Mouse (Mus musculus): Measurements from ENCODE around the gene Btaf1. TPM values are rescaled to one million over a fixed set of nuclear protein-coding genes. Genes with fewer than 3 reads are reported as not detected.

Gene Btaf1
- polyA plus RNA-seq, 1 experiment from 2014 or later, result 16.2 TPM

DNA sequence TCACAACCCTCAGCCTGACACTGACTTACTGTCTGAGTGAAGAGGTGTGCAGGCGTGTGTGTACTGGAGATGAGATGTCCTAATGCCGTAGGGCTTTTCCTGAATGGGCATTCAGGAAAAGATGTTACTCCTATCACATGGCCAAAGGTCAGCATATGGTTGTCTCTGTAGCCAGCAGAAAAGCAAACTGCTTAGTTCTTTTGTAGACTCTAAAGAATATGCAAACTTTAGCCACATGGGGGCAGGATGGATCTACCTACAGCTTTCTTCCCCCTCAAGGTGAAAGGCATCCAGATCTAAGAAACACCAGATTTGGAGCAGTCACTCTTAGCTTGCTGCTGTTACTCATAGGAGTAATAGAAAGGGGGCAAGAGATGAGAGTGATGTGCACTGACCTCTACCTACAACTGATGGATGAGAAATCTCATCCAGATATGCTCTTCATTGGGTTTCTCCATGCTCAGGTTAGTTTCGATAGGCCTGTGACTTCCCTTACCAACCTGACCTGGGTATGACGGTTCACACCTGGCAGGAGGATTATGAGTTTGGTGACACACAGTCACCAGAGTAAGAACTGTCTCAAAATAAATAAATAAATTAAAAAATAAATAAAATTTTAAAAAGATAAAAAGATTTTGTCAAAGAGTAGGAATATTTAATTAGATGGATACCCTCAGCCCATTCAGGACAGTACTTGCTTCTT is 124.9 kb downstream of the Btaf1 start:
- no peak for DNase-seq (ENCODE audit: low spot score)
- Histone ChIP-seq H3K27me3 (ENCODE audit: low read depth, poor library complexity, severe bottlenecking) (no peaks in the 10 kb centered on the region), H3K36me3 (no peaks in the 10 kb centered on the region), H3K4me3 (no peak overlapping the region), H3K27ac (no peak overlapping the region), H3K9me3 (replicated peaks) (no peaks in the 10 kb centered on the region), H3K4me1 (no peaks in the 10 kb centered on the region)
- 69% methylated on average over 4 of the region's 4 CpGs for WGBS

GRCm38 (mm10) chr19:37055976-37056556 is 130.2 kb downstream of the Btaf1 start:
- WGBS, result 81% methylated on average over 4 of the region's 4 CpGs
- H3K4me3 ChIP-seq, result no peak overlapping the region
- H3K27ac ChIP-seq, result no peak overlapping the region
- H3K4me1 ChIP-seq, result no peaks in the 10 kb centered on the region
- H3K27me3 ChIP-seq (ENCODE audit: low read depth, poor library complexity, severe bottlenecking), result no peaks in the 10 kb centered on the region
- no peaks in the 10 kb centered on the region for H3K36me3 ChIP-seq
- no peaks in the 10 kb centered on the region for H3K9me3 ChIP-seq (replicated peaks)
- no peak for DNase-seq (ENCODE audit: low spot score)

DNA sequence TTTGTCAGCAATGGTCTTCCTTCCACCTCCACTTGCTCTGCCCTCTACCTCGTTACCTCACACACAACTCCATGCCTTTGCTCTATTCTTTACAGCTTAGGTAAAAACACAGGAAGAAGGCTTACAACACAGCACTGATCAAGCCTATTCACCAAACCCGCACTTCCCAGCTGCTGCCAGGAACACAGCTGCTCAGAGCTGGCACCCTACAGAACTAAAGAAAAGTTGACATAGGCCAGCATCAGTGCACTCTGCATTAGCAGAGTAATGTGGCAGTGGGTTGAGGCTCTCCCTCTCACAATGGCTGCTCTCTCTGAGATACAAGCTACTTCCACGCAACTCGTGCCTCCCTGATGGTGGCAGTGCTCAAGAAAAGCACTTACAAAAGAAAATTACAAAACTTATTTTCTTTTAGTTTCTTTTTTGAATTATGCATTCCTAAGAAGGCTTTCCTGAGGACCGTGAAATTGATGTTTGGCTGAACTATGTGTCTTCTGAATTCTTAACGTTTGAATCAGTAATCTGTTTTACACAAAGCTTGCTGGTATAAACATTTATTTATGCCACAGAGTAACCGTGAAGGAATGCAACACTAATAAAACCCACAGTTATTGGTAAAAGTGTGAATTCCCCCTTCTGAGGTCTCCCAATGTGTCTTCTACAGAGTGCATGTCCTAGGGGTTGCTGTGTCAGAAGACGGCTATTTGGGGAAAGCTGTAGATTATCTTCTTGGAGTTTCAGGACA is 131.5 kb downstream of the Btaf1 start:
- WGBS, result 89% methylated on average over 8 of the region's 8 CpGs
- Histone ChIP-seq H3K27ac (no peak overlapping the region), H3K9me3 (replicated peaks) (no peaks in the 10 kb centered on the region), H3K27me3 (ENCODE audit: low read depth, poor library complexity, severe bottlenecking) (no peaks in the 10 kb centered on the region), H3K36me3 (no peaks in the 10 kb centered on the region), H3K4me1 (no peaks in the 10 kb centered on the region), H3K4me3 (no peak overlapping the region)
- DNase-seq (ENCODE audit: low spot score), result no peak

- WGBS, result 75% methylated on average over 2 of the region's 2 CpGs
- no peak for DNase-seq (ENCODE audit: low spot score)
- no peaks in the 10 kb centered on the region for H3K36me3 ChIP-seq
Measured at GRCm38 (mm10) chr19:37059623-37060022, 133.7 kb downstream of the Btaf1 start.

GRCm38 (mm10) chr19:37060078-37060477 is 134.2 kb downstream of the Btaf1 start:
- no peaks in the 10 kb centered on the region for H3K27me3 ChIP-seq (ENCODE audit: low read depth, poor library complexity, severe bottlenecking)
- no peaks in the 10 kb centered on the region for H3K4me1 ChIP-seq
- H3K36me3 ChIP-seq, result no peaks in the 10 kb centered on the region
- no peak overlapping the region for H3K4me3 ChIP-seq
- H3K9me3 ChIP-seq (replicated peaks), result no peaks in the 10 kb centered on the region
- whole genome bisulfite sequencing, result 96% methylated on average over 4 of the region's 4 CpGs
- no peak for DNase-seq (ENCODE audit: low spot score)
- no peak overlapping the region for H3K27ac ChIP-seq

More at GRCm38 (mm10) chr19:37059623-37060022, 133.7 kb downstream of the Btaf1 start:
- H3K4me3 ChIP-seq, result no peak overlapping the region
- H3K4me1 ChIP-seq, result no peaks in the 10 kb centered on the region
- no peak overlapping the region for H3K27ac ChIP-seq
- H3K27me3 ChIP-seq (ENCODE audit: low read depth, poor library complexity, severe bottlenecking), result no peaks in the 10 kb centered on the region
- H3K9me3 ChIP-seq (replicated peaks), result no peaks in the 10 kb centered on the region

Other genes with a start within 250 kb of the Btaf1 start
- 1.2 and 1.8 TPM in 2 replicates for gene Ppp1r3c, start 189.4 kb upstream of the Btaf1 start, polyA plus RNA-seq (2016; fragmentation: Nextera tagmentation; extraction: Ambion mirVana)
- 62.2 and 71.8 TPM in 2 replicates for gene Tnks2, start 91.8 kb upstream of the Btaf1 start, polyA plus RNA-seq (2016; fragmentation: Nextera tagmentation; extraction: Ambion mirVana)
- gene Fgfbp3, start 6.5 kb upstream of the Btaf1 start, polyA plus RNA-seq (2016; fragmentation: Nextera tagmentation; extraction: Ambion mirVana), result 4.0 and 4.6 TPM in 2 replicates

All from limb, embryonic 10.5 days (tissue).